Mouse (Mus musculus) adrenal gland, adult 10 weeks (tissue): ENCODE data around the gene Sbds. TPM values are rescaled to one million over a fixed set of nuclear protein-coding genes. Genes with fewer than 3 reads are reported as not detected.

ENCODE experiments used
- polyA plus RNA-seq: library from polyadenylated mRNA; stranded (reverse); fragments of 350-450 nt; fragmentation: Illumina TruSeq; extraction: RNeasy Lipid Tissue Mini Kit (QIAGEN cat#74804); gene quantifications from one replicate; pipeline ENCODE4 v1.2.3, GENCODE M21; 2014; ENCODE audit warnings: low read depth, low replicate concordance

The Sbds gene
- 110 TPM for polyA plus RNA-seq

GRCm38 (mm10) chr5:130255017-130255720 lies at the start of gene Sbds, which contains the start of gene Tyw1:
Sbds (minus strand) TSS chr5:130255530.
Tyw1 (plus strand) TSS chr5:130255619.

GRCm38 (mm10) chr5:130216781-130217180 lies 38.5 kb downstream of the Sbds start, which contains the start of gene Tmem248:
Tmem248 (plus strand) TSS chr5:130217081.

Other genes starting within 250 kb of the Sbds start
- 9.3 TPM for gene Asl, start 226.3 kb downstream of the Sbds start, polyA plus RNA-seq
- 35.3 TPM for gene Crcp, start 226.2 kb downstream of the Sbds start, polyA plus RNA-seq
- 47.5 TPM for gene Tpst1, start 182.2 kb downstream of the Sbds start, polyA plus RNA-seq
- 7.6 TPM for gene Kctd7, start 110.7 kb downstream of the Sbds start, polyA plus RNA-seq
- 43.2 TPM for gene Rabgef1, start 83.7 kb downstream of the Sbds start, polyA plus RNA-seq
- gene Tmem248, start 38.4 kb downstream of the Sbds start, polyA plus RNA-seq = 50.9 TPM
- 4.0 TPM for gene Tyw1, start 89 bp upstream of the Sbds start, polyA plus RNA-seq
- 32.7 TPM for gene Caln1, start 113.9 kb upstream of the Sbds start, polyA plus RNA-seq
- gene A330070K13Rik, start 129.1 kb upstream of the Sbds start, polyA plus RNA-seq = not detected